Mouse (Mus musculus): ENCODE measurements around the gene Rmi2.
A peak's percentile ranks its signal among the peaks of the same experiment; 100 is the strongest.

Gene Rmi2

GRCm38 (mm10) chr16:10867501-10867900 lies 32.6 kb downstream of the Rmi2 start:
- DNase-seq (ENCODE audit: low spot score) = no peak

- peak; percentile 56 for DNase-seq (ENCODE audit: low spot score)
Observed at GRCm38 (mm10) chr16:10867904-10868440, 33.1 kb downstream of the Rmi2 start.

DNA sequence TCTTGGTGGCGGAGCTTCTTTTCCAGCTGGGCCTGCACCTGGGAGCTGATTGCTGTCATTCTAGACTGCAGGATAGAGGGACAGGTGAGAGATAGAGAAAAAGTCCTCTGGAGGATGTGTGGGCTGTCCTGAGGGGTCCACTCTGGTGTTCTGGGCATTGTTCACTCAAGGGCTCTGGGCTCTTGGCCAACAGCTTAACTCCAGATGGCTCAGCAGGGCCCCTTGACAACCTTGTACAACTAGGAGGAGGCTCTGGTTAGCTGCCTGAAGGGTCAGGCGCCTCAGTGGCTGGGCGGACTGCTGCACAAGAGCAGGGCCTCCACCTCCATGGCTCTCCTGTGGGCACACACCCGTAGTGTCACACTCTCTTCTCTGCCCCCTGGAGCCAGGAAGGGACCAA lies 36.1 kb downstream of the Rmi2 start:
- no peak for DNase-seq (ENCODE audit: low spot score)

DNA sequence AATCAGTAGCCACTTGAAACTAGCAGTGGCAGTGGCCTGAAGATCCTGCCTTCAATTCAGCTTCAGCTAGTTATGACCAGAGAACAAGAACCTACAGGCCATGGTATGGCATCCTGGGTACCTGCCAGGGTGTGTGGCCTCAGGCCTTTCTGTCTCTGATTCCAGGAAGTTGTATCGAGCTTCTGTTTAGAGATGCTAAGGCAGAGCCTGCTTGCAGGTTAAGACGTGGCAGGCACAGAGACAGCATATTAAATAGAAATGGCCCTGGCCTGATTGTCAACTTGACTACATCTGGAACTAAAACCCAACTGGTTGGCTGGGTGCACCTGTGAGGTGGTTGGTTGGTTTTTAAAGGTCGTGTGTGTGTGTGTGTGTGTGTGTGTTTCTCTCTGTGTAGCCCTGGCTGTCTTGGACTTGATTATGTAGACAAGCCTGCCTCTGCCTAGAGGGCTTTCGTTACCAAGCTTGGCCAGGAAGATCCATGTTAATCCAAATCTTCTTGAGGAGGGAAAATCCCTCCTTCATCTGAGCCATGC lies 38.0 kb downstream of the Rmi2 start:
- no peak for DNase-seq (ENCODE audit: low spot score)

DNA sequence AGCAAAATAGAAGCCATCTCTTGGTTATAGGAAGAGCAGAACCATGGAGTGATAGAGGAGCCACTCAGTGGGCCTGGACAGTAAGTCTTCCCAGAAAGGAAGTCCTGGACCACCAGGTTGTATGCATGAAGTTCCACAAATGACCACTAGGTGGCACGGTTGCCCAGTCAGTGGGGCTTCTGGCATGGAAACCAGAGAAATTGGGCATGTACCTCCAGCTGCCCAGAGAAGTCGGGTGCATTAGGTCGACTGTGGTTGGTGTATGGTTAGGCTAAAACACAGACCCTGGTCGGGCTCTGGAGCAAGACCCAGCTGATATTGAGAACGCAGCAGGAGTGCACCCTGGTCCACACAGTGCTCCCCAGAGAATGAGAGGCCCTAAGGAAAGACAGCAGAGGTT lies 38.8 kb downstream of the Rmi2 start:
- DNase-seq (ENCODE audit: low spot score) = peak; percentile 82

DNA sequence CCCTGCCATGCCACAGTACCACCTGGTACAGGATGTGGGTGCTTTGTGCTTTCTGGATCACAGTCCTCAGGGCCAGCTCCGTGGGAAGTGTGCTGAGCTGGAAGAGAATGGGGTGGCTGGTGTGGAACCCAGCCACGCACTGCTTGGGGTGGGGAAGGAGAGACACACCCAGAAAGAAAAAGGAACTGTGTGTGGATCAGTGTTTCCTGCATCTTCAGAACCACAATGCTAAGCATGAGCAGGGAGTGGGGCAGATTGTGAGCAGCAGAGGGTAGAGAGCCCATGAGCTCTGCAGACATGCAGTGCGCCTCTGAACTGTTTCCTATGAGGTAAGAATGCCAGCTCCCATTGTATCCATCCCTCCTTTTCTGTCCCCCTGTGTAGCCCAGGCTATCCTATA lies 43.4 kb downstream of the Rmi2 start:
- DNase-seq (ENCODE audit: low spot score) = no peak

- DNase-seq (ENCODE audit: low spot score) = peak; percentile 79
Observed at GRCm38 (mm10) chr16:10879467-10879866, 44.6 kb downstream of the Rmi2 start.

GRCm38 (mm10) chr16:10881231-10881962 lies 46.5 kb downstream of the Rmi2 start:
- no peak for DNase-seq (ENCODE audit: low spot score)

- DNase-seq (ENCODE audit: low spot score) = no peak
Observed at GRCm38 (mm10) chr16:10887436-10887835, 52.6 kb downstream of the Rmi2 start.

DNA sequence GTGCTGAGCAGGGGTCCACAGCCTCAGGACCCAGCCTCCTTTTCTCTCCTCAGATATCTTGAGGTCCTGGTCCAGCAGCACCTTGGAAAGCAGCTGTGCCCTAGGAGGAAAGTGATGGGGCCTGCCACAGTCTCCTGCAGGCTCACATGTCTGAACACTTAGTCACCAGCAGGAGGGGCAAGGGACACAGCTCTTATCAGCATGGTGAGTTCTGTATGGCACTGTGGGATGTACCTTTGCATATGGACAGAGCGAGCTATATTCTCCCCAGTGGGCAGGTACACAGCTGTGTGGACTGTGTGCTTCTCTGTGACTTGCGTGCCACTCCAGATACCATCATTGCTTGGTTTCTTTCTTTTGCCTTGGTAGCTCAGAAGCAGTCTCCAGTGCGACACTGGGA lies 55.5 kb downstream of the Rmi2 start:
- DNase-seq (ENCODE audit: low spot score) = no peak

DNA sequence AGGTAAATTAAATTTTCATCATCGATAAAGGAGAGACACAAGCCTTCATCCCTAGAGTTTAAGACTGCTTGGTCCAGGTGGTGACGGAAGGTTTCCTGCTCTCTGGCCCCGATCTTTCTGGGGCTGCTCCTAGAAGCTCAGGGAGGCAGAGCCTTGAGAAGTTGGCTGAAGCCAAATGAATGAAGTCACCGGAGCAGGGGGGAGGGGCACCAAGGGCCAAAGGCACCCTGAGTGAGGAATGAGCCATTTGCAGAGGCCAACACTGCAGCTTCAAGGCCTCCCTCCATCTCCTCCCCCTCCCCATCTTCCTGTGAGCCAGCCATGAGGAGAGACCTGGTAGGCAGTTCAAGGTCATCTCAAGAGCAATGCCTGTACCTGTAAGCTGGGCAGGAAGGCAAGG lies 58.3 kb downstream of the Rmi2 start:
- DNase-seq (ENCODE audit: low spot score) = no peak

DNA sequence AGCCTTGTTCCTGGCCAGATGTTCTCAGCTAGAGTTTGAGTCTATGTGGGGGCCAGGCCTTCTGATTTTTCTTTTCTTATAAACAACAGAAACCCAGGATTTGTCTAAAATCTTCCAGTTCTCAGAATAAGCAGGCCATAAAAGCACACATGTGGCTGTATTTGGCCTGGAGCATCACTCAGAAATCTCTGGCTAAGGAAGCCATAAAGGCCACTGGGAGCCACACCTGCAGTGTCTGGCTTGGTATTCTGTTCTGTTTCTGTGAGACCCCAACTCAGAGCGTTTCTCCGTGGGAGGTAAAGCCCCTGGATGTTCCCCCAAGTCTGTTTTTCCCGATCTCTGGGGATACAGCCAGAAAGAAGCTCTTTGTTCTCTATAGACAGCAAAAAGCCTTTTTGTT lies 61.0 kb downstream of the Rmi2 start:
- no peak for DNase-seq (ENCODE audit: low spot score)

DNA sequence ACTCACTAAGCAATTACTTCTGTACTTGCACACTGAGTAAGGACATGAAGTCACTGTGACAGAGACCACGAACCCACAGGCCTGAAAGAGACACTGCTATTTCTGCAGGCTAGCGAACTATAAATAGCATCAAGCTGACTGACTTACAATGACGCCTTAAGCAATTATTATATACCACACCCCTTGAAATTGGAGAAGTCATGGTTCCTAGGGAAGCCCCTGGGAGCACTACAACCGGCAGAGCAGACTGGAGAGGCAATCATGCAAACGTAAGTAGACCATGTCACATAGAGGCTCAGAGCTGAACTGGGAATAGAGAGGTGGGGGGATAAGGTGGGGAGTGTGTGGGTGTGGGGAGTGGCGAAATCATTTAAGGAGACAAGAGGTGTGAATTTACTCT lies 62.5 kb downstream of the Rmi2 start:
- DNase-seq (ENCODE audit: low spot score) = no peak

GRCm38 (mm10) chr16:10900736-10901135 lies 65.9 kb downstream of the Rmi2 start:
- no peak for DNase-seq (ENCODE audit: low spot score)

DNA sequence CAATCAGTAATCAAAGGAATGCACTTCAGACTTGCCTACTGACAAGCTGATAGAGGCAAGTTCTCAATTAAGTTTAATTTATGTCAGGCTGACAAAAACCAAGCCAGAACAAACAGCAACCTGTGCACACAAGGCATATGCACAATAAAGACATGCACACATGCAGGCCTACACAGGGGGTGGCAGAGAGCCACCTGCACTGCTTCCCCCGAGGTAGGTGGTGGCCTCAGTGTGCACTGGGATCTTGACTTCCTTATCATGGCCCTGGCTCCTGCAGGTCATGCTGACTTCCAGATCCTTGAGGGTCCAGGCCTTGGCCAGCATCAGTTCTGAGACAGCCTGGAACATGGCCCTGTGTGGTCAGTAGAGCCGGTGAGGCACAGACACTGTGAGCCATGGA lies 67.1 kb downstream of the Rmi2 start:
- DNase-seq (ENCODE audit: low spot score) = no peak

GRCm38 (mm10) chr16:10902849-10903248 lies 68.0 kb downstream of the Rmi2 start:
- no peak for DNase-seq (ENCODE audit: low spot score)

DNA sequence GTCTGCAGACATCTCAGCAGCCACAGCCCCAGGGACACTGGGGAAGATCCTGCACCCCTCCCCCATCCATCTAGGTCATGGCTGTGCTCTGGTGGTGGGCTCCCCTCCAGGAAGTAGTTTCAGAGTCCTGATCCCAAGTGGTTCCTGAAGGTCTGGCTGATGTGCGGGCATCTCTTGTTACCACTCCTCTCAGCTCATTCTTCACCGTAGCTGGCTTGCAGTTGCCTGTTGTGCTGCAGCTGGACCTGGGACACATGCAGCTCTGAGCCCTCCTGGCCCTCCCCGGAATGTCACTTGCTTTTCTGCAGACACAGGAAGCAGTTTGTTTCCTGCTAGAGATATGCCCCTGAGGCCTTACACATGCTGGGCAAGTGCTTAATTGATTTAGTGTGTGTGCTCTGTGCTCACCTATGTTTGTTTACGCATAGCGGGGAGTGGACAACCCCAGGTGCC lies 70.8 kb downstream of the Rmi2 start:
- no peak for DNase-seq (ENCODE audit: low spot score)

DNA sequence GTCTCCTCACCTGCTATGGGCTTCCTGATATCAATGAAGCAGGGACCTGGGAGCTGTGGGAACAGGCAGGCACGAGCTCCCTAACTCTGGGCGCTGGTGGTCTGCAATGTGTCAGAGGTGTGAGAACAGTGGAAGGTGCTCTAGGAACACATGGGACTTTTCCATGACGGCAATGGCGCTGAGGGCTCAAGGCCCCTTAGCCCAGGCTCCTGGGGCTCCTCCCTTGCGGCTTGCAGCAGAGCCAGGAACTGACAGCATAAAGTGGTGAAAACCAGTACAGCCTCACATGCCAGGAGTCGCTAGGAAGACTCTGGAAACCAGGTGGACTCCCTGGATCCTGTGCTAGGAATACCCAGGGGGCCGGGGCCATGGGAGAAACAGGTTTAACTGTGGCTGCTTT lies 75.7 kb downstream of the Rmi2 start:
- DNase-seq (ENCODE audit: low spot score) = no peak

GRCm38 (mm10) chr16:10911061-10911460 lies 76.2 kb downstream of the Rmi2 start:
- no peak for DNase-seq (ENCODE audit: low spot score)

DNA sequence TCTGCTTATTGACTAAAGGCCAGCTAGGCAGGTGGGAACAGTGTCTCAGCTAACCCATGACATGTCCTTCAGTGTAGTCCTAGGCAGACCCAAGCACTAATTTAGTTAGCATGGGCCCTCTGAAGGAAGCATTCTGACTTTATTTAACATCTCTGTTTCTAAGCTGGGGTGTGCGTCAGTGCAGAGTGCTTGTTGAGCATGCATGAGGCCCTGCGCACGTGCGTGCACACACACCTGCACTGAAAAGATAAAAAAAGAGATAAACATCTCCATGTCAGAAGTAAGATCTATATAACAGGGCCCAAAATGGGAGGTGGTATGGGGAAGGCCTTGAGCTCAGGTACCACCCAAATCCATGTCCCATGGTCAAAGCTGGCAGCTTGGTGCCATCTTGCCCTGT lies 80.2 kb downstream of the Rmi2 start:
- DNase-seq (ENCODE audit: low spot score) = no peak

DNA sequence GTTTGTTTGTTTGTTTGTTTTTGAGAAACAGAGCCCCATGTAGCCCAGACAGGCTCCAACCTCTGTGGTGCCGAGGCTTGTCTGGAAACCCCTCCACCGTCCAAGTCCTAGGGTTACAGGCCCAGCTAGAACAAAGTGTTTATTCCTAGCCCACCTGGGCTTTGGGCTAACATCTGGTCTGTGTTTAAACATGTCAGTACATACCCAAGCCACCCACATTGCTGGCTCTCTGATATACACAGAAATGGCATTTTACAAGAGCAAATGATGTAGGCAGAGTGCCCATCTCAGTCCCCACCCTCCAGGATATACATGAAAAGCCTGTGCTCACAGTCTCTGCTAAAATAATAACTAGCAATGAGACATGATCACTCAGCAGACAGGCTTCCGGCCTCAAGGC lies 81.4 kb downstream of the Rmi2 start:
- no peak for DNase-seq (ENCODE audit: low spot score)

- DNase-seq (ENCODE audit: low spot score) = no peak
Observed at GRCm38 (mm10) chr16:10919856-10920255, 85.0 kb downstream of the Rmi2 start.

GRCm38 (mm10) chr16:10923561-10923960 lies 88.7 kb downstream of the Rmi2 start:
- no peak for DNase-seq (ENCODE audit: low spot score)

Data from layer of hippocampus, adult 11-12 months (tissue).